Mouse (Mus musculus): ENCODE data around the gene Gm20388.

GRCm38 (mm10) chr8:122574667-122575251, 2664.1 kb downstream of the Gm20388 start:
- no peak for TF ChIP-seq CTCF (IDR thresholded peaks at IDR 0.05; ENCODE audit: low read depth, low read length)
- TF ChIP-seq GATA2 (IDR thresholded peaks at IDR 0.05; ENCODE audit: borderline replicate concordance, low read depth, low read length) = no peak
- no peak for TF ChIP-seq TAL1 (conservative IDR thresholded peaks at IDR 0.05; ENCODE audit: low read depth, low read length)
- no peak for TF ChIP-seq GATA1 (IDR thresholded peaks at IDR 0.05; ENCODE audit: borderline replicate concordance, low read length)

All from G1E (cell line).